Mouse (Mus musculus): ENCODE data around the gene Gm973. TPM values are rescaled to one million over a fixed set of nuclear protein-coding genes. Genes with fewer than 3 reads are reported as not detected.

The Gm973 gene
- polyA plus RNA-seq, 1 experiment from 2014 or later: 4.4 TPM

DNA sequence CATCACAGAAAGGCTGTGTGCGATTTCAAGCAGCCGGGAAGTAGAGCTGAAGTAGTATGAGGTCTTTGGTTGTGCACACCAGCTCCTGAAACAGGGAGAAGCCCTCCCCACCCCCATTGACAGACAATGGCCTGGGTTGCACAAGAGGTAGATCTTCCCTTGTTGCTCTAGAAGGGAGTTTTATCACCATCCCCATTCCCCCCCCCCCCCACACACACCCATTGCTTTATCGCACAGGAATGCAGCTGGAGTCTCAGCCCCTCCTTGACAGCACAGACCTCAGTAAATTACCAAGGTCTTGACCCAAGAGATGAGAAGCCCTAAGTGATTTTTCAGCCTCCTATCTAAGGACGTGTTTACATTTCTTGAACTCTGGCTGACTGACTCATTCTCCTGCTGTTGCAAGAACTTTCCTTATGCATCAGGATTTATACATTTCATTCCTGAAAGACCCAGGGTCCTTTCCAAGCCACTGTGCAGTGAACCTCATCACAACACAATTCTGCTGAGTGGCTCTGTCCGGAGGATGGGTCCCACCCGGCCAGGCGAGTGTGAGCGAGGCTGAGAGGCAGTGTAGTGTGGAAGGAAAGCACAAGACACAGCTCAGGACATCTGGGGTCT, 64.2 kb downstream of the Gm973 start:
- no peak overlapping the region for H3K4me2 ChIP-seq (ENCODE audit: low read depth)
- ATAC-seq (ENCODE audit: insufficient read depth, low FRiP score, low TSS enrichment) (no peak), DNase-seq (ENCODE audit: low spot score) (no peak)
- no peak overlapping the region for H3K4me3 ChIP-seq (ENCODE audit: low read depth, low read length)
- H3K36me3 ChIP-seq (ENCODE audit: control insufficient read depth, insufficient read depth, low read length): no peaks in the 10 kb centered on the region
- WGBS: 40% methylated on average over 8 of the region's 8 CpGs
- H3K4me1 ChIP-seq (ENCODE audit: control insufficient read depth, insufficient read depth, low read length): peaks cover 9% of the 10 kb centered on the region
- H3K27me3 ChIP-seq (ENCODE audit: control insufficient read depth, insufficient read depth, low read length): no peaks in the 10 kb centered on the region
- H3K27ac ChIP-seq (ENCODE audit: low read depth, low read length): no peak overlapping the region
- no peak overlapping the region for H3K9ac ChIP-seq (ENCODE audit: low read length)
- no peaks in the 10 kb centered on the region for H3K9me3 ChIP-seq (ENCODE audit: control insufficient read depth, low read length)

DNA sequence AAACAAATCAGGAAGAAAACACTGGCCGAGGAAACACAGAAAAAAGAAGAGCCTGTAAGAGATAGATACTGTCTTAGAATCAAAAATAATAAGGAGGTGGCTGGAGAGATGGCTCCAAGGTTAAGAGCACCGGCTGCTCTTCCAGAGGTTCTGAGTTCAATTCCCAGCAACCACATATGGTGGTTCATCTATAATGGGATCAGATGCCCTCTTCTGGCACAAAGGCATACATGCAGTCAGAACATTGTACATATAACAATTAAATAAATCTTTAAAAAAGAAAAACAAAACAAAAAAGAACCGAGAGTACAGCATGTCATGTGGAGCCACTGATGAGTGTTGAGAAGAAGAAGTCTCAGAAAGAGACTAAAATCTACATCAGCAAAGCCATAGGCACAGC, 64.8 kb downstream of the Gm973 start:
- no peak overlapping the region for H3K4me3 ChIP-seq (ENCODE audit: low read depth, low read length)
- ATAC-seq (ENCODE audit: insufficient read depth, low FRiP score, low TSS enrichment) (no peak), DNase-seq (ENCODE audit: low spot score) (no peak)
- H3K4me1 ChIP-seq (ENCODE audit: control insufficient read depth, insufficient read depth, low read length): peaks cover 9% of the 10 kb centered on the region
- H3K4me2 ChIP-seq (ENCODE audit: low read depth): no peak overlapping the region
- H3K9me3 ChIP-seq (ENCODE audit: control insufficient read depth, low read length): no peaks in the 10 kb centered on the region
- no peak overlapping the region for H3K27ac ChIP-seq (ENCODE audit: low read depth, low read length)
- H3K36me3 ChIP-seq (ENCODE audit: control insufficient read depth, insufficient read depth, low read length): no peaks in the 10 kb centered on the region
- 87% methylated on average over 3 of the region's 3 CpGs for WGBS
- H3K9ac ChIP-seq (ENCODE audit: low read length): no peak overlapping the region
- H3K27me3 ChIP-seq (ENCODE audit: control insufficient read depth, insufficient read depth, low read length): no peaks in the 10 kb centered on the region

DNA sequence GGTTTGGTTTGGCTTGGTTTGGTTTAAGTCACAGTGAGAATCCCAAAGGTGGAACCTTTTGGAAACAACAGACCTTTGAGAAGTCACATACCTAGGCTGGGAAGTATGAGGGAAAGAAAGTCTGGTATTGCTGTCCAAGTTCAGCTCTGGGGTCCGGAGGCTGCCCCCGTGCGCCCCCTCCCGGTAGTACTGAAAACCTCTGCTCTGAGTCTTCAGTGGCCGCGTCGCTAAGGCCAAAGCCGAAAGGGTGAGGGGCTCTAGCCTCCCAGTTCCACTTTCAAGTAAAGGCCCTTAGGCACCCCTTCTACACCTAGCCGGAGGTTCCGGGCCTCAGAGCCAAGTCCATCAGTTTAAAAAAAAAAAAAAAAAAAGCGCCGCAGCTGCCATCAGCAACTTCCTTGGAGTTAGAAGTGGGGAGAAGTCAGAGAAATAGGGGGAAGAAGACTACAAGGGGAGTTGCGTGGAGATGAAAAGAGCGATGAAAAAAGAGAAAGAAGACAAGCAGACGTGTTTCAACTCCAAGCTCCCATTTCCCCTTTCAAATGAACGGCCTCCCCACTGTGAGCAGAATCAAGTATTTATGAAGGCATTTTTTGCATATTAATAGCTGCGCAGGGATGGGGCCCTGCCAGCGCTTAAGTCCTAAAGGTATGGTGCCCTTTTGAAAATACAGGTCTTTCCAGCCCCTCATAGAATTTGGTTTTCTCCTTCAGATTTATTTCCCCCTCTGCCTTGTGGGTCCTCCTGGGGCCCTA, 68.8 kb downstream of the Gm973 start:
- no peak overlapping the region for H3K4me3 ChIP-seq (ENCODE audit: low read depth, low read length)
- no peaks in the 10 kb centered on the region for H3K27me3 ChIP-seq (ENCODE audit: control insufficient read depth, insufficient read depth, low read length)
- H3K36me3 ChIP-seq (ENCODE audit: control insufficient read depth, insufficient read depth, low read length): no peaks in the 10 kb centered on the region
- WGBS: 7% methylated on average over 18 of the region's 18 CpGs
- no peak overlapping the region for H3K27ac ChIP-seq (ENCODE audit: low read depth, low read length)
- ATAC-seq (ENCODE audit: insufficient read depth, low FRiP score, low TSS enrichment) (peak; percentile 67; the same call in 1 of the 2 replicates), DNase-seq (ENCODE audit: low spot score) (peak; percentile 81)
- peak overlapping the region; percentile 32 for H3K4me2 ChIP-seq (ENCODE audit: low read depth)
- H3K4me1 ChIP-seq (ENCODE audit: control insufficient read depth, insufficient read depth, low read length): peaks cover 9% of the 10 kb centered on the region
- no peak overlapping the region for H3K9ac ChIP-seq (ENCODE audit: low read length)
- no peaks in the 10 kb centered on the region for H3K9me3 ChIP-seq (ENCODE audit: control insufficient read depth, low read length)

DNA sequence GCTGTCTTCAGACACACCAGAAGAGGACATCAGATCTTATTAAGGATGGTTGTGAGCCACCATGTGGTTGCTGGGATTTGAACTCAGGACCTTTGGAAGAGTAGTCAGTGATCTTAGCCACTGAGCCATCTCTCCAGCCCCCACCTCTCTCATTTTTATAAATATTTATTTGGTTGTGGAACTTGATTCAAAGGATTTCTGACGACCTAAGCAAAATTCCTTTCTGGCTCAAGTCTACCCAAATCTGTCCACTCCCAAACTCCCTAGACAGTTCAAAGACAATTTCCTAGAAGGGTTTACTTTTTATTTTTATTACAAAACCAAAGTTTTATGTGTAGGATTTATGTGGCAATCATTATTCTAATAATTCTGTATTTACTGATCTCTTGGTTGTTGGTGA, 73.2 kb downstream of the Gm973 start:
- Histone ChIP-seq H3K4me2 (ENCODE audit: low read depth) (no peak overlapping the region), H3K4me3 (ENCODE audit: low read depth, low read length) (no peak overlapping the region), H3K9me3 (ENCODE audit: control insufficient read depth, low read length) (no peaks in the 10 kb centered on the region), H3K9ac (ENCODE audit: low read length) (no peak overlapping the region), H3K27ac (ENCODE audit: low read depth, low read length) (no peak overlapping the region), H3K4me1 (ENCODE audit: control insufficient read depth, insufficient read depth, low read length) (peaks cover 5% of the 10 kb centered on the region; the same call in 1 of the 2 replicates), H3K36me3 (ENCODE audit: control insufficient read depth, insufficient read depth, low read length) (no peaks in the 10 kb centered on the region), H3K27me3 (ENCODE audit: control insufficient read depth, insufficient read depth, low read length) (peaks cover 5% of the 10 kb centered on the region; the same call in 1 of the 2 replicates)
- 81% methylated on average over 1 of the region's 1 CpGs for WGBS
- no peak for DNase-seq (ENCODE audit: low spot score)
- no peak for ATAC-seq (ENCODE audit: insufficient read depth, low FRiP score, low TSS enrichment)

DNA sequence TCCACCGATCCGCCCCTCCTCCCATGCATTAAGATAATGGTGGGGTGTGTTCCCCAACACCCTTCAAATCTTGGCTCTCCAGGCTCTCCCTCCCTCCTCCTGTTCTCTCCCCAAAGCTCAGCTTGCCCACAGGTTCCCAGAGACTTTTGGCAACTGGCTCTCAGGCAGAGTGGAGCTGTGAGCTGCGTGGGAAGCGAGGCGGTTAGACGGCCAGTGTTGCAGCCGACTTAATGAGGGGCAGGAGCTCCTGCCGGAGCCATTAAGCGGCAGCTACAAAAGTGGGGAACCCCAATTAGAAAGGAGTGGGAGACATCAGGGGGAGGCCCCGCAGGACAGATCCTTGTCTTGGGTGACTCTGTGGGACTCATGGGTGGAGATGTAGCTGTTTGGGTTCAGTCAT, 76.3 kb downstream of the Gm973 start:
- DNase-seq (ENCODE audit: low spot score) (no peak), ATAC-seq (ENCODE audit: insufficient read depth, low FRiP score, low TSS enrichment) (no peak)
- Histone ChIP-seq H3K4me2 (ENCODE audit: low read depth) (peak overlapping the region; percentile 24; the same call in 1 of the 2 replicates), H3K9me3 (ENCODE audit: control insufficient read depth, low read length) (no peaks in the 10 kb centered on the region), H3K27me3 (ENCODE audit: control insufficient read depth, insufficient read depth, low read length) (peaks cover 5% of the 10 kb centered on the region; the same call in 1 of the 2 replicates), H3K4me1 (ENCODE audit: control insufficient read depth, insufficient read depth, low read length) (no peaks in the 10 kb centered on the region), H3K27ac (ENCODE audit: low read depth, low read length) (no peak overlapping the region), H3K4me3 (ENCODE audit: low read depth, low read length) (no peak overlapping the region), H3K36me3 (ENCODE audit: control insufficient read depth, insufficient read depth, low read length) (no peaks in the 10 kb centered on the region), H3K9ac (ENCODE audit: low read length) (no peak overlapping the region)
- 8% methylated on average over 10 of the region's 10 CpGs for WGBS

DNA sequence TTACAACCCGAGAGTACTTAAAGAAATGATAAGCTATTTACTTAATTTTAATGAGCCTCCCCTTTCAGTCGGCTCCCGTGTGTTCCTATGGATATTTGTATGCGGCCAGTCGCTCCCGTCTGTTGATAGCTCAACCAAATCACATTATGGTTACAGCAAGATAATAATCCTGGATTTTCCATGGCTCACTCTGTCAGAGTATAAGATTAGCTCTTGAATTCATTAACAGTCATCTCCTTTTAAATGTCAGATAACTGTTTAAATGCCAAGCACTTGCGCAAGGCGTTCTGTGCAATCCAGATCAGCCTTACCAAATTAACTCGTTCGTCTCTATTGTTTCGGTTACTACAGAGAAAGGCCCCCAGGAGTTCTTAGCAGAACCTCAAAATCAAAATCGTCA, 76.8 kb downstream of the Gm973 start:
- Histone ChIP-seq H3K27me3 (ENCODE audit: control insufficient read depth, insufficient read depth, low read length) (peaks cover 5% of the 10 kb centered on the region; the same call in 1 of the 2 replicates), H3K4me2 (ENCODE audit: low read depth) (no peak overlapping the region), H3K9me3 (ENCODE audit: control insufficient read depth, low read length) (no peaks in the 10 kb centered on the region), H3K4me1 (ENCODE audit: control insufficient read depth, insufficient read depth, low read length) (no peaks in the 10 kb centered on the region), H3K9ac (ENCODE audit: low read length) (no peak overlapping the region), H3K4me3 (ENCODE audit: low read depth, low read length) (no peak overlapping the region), H3K36me3 (ENCODE audit: control insufficient read depth, insufficient read depth, low read length) (no peaks in the 10 kb centered on the region), H3K27ac (ENCODE audit: low read depth, low read length) (no peak overlapping the region)
- ATAC-seq (ENCODE audit: insufficient read depth, low FRiP score, low TSS enrichment) (no peak), DNase-seq (ENCODE audit: low spot score) (no peak)
- 28% methylated on average over 12 of the region's 12 CpGs for WGBS

DNA sequence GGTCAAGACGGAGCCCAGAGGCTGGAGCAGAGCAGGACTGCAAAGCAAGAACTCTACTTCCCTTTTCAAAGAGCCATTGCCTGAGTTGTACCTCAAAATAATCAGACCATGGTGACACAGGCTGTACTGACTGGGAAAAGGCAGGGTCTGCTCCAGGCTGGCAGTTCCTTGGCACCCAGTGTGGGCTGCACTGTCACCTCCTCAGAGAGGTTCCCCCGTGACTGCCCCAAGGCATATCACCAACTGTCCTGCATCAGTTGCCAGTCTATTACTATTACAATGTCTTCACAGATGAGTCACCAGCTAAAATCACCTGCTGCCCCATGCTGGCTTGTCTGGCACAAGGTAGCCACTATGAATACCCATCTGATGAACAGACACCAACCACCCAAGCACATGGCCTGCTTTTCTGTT, 77.6 kb downstream of the Gm973 start:
- Histone ChIP-seq H3K4me3 (ENCODE audit: low read depth, low read length) (no peak overlapping the region), H3K27me3 (ENCODE audit: control insufficient read depth, insufficient read depth, low read length) (peaks cover 5% of the 10 kb centered on the region; the same call in 1 of the 2 replicates), H3K9me3 (ENCODE audit: control insufficient read depth, low read length) (no peaks in the 10 kb centered on the region), H3K4me1 (ENCODE audit: control insufficient read depth, insufficient read depth, low read length) (no peaks in the 10 kb centered on the region), H3K36me3 (ENCODE audit: control insufficient read depth, insufficient read depth, low read length) (no peaks in the 10 kb centered on the region), H3K27ac (ENCODE audit: low read depth, low read length) (no peak overlapping the region), H3K9ac (ENCODE audit: low read length) (no peak overlapping the region), H3K4me2 (ENCODE audit: low read depth) (no peak overlapping the region)
- DNase-seq (ENCODE audit: low spot score): no peak
- ATAC-seq (ENCODE audit: insufficient read depth, low FRiP score, low TSS enrichment): no peak
- 78% methylated on average over 2 of the region's 2 CpGs for WGBS

DNA sequence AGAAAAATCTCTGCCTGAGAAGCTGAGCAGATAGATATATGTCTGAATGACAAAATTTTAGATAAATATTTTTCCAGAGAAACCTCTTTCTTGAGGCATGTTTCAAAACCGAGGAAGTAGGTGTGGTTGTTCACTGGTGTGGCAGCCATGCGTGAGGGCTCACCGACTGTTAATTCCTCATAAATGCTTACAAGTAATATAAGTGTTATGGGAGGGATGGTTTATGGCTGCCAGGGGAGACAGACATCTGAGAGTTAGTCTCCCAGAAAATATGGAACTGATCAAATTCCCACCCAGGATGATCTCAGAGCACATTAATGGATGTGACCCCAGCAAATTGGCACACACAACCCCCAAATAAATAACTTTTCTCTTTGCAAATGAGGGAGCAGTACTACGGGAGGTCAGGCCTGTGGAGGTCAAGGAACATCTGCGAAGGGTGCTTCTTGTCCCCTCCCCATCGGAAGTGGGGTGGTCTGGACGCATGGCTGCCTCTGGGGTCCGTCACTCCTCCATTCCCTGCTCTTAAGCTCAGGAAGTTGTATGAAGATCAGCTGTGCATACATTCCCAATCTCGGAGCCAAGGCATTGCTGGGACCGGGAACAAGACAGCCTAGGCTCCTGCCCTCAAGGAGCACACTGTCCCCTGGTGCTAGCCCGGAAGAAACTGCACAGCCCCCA, 78.7 kb downstream of the Gm973 start:
- DNase-seq (ENCODE audit: low spot score): no peak
- H3K9me3 ChIP-seq (ENCODE audit: control insufficient read depth, low read length): no peaks in the 10 kb centered on the region
- H3K9ac ChIP-seq (ENCODE audit: low read length): no peak overlapping the region
- H3K4me1 ChIP-seq (ENCODE audit: control insufficient read depth, insufficient read depth, low read length): no peaks in the 10 kb centered on the region
- no peak overlapping the region for H3K4me3 ChIP-seq (ENCODE audit: low read depth, low read length)
- no peak for ATAC-seq (ENCODE audit: insufficient read depth, low FRiP score, low TSS enrichment)
- no peak overlapping the region for H3K27ac ChIP-seq (ENCODE audit: low read depth, low read length)
- H3K36me3 ChIP-seq (ENCODE audit: control insufficient read depth, insufficient read depth, low read length): no peaks in the 10 kb centered on the region
- H3K4me2 ChIP-seq (ENCODE audit: low read depth): no peak overlapping the region
- 75% methylated on average over 11 of the region's 11 CpGs for WGBS
- peaks cover 5% of the 10 kb centered on the region; the same call in 1 of the 2 replicates for H3K27me3 ChIP-seq (ENCODE audit: control insufficient read depth, insufficient read depth, low read length)

Data from neural tube, embryonic 11.5 days (tissue).